Mouse (Mus musculus): ENCODE results near the gene Selenos.

GRCm38 (mm10) chr7:66092656-66093055, 13.2 kb downstream of the Selenos start:
- TF ChIP-seq TAL1 (conservative IDR thresholded peaks at IDR 0.05; ENCODE audit: low read depth, low read length) (no peak), CTCF (IDR thresholded peaks at IDR 0.05; ENCODE audit: low read depth, low read length) (no peak), GATA1 (IDR thresholded peaks at IDR 0.05; ENCODE audit: borderline replicate concordance, low read length) (no peak), POLR2AphosphoS5 (IDR thresholded peaks at IDR 0.05; ENCODE audit: insufficient replicate concordance, low read depth, low read length) (no peak), GATA2 (IDR thresholded peaks at IDR 0.05; ENCODE audit: borderline replicate concordance, low read depth, low read length) (no peak)

All from G1E (cell line).